Mouse (Mus musculus) heart, adult 2 months (tissue): ENCODE data around the gene Mef2a.

Experiments used
- CTCF ChIP-seq: fragments of 200-600 bp; IDR thresholded peaks from 2 replicates; pipeline ENCODE4 v1.8.1; 2022; ENCODE audit warnings: antibody characterized with exemption, mild to moderate bottlenecking, moderate library complexity
- EP300 ChIP-seq: fragments of 200-500 bp; IDR thresholded peaks from 2 replicates; pipeline ENCODE4 v1.6.1; 2011; ENCODE audit warnings: low read depth, low read length, control low read depth; ENCODE audit not compliant: insufficient read depth
- POLR2A ChIP-seq: fragments of 200-500 bp; IDR thresholded peaks from 2 replicates; pipeline ENCODE4 v1.6.1; 2011; ENCODE audit warnings: mild to moderate bottlenecking, low read depth, low read length, control low read depth; ENCODE audit not compliant: insufficient read depth

- TF ChIP-seq POLR2A (no peak), CTCF (no peak), EP300 (no peak)
Measured at GRCm38 (mm10) chr7:67237752-67238151, 134.9 kb downstream of the Mef2a start.
